Comparison of ENCODE assay signal across 18 mouse cellular contexts in the genomic region with DNA sequence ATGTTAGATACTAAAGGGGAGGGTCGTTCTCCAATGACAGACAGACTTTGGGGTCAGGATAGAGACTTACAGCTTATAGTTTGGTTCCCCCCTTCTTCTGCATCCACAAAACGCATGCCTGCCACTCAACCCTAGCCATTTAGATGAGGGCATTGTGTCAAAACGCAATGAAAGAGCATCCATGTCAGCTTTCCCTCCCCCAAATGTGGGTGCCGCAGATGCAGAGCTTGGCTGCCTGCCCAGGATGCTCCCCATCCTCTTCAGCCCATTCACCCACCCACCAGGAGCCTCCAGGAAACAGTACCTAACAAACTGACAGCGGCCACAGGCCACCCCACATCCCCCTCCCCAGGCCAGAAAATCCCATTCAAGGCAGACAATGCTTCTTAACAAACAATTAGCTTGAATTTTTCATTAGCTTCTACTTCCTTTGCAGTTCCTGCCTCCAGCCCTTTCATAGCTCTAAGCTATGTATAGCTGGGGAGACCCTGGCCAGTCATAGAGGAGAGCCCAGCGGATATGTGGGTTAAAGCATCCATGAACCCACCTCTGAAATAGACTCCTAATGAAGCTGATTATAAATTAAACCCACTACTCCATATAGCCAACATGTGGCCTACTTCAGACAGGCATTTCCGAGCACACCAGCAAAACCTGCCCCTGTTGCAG. TPM values are rescaled to one million over a fixed set of nuclear protein-coding genes. Genes with fewer than 3 reads are reported as not detected.
DNase-seq lines count a peak whose midpoint lies in the region; ATAC-seq lines count a peak whose summit lies in the region.
"Had no signal": no experiment of that assay in that cellular context is flagged by ENCODE, and none has a peak within 500 bp of the region (broad histone marks: within the 10 kb centered on the region; RNA-seq: fewer than 3 reads in every experiment).

No protein-coding gene starts in this region.

- WGBS in hindbrain, embryonic 11.5 days = 53% methylated on average over 7 of the region's 7 CpGs
- WGBS in hindbrain, embryonic 10.5 days = 47% methylated on average over 7 of the region's 7 CpGs
- WGBS in forebrain, embryonic 16.5 days = 10% methylated on average over 7 of the region's 7 CpGs
- 26% methylated on average over 7 of the region's 7 CpGs for WGBS in midbrain, embryonic 13.5 days

- DNase-seq in hindbrain, embryonic 11.5 days (ENCODE audit: low spot score) = no peak
- DNase-seq in hindbrain, embryonic 10.5 days (ENCODE audit: low spot score) = no peak
- DNase-seq in Muller cell, postnatal 12 days (ENCODE audit: inconsistent ontology term) = peak; percentile 48
- DNase-seq in cerebellum, adult 18-20 months = no peak
- DNase-seq in adrenal gland, adult (ENCODE audit: inconsistent age in 2 of 2, low spot score in 1 of 2) = no peak
- DNase-seq: adrenal gland, adult 8-10 months; cerebellum, postnatal 14 days; liver, embryonic 13.5 days; lung, postnatal 10 days had no signal

- no peak overlapping the region for H3K9ac ChIP-seq in hindbrain, embryonic 11.5 days (ENCODE audit: low read depth, low read length)
- H3K9ac ChIP-seq in forebrain, embryonic 16.5 days (replicated peaks; ENCODE audit: low read depth, low read length) = no peak overlapping the region
- no peak overlapping the region for H3K9ac ChIP-seq in midbrain, embryonic 13.5 days (replicated peaks)
- H3K9ac ChIP-seq: kidney, embryonic 15.5 days; liver, embryonic 13.5 days had no signal

- H3K9me3 ChIP-seq in hindbrain, embryonic 11.5 days (ENCODE audit: control insufficient read depth, low read length) = no peaks in the 10 kb centered on the region
- no peaks in the 10 kb centered on the region for H3K9me3 ChIP-seq in hindbrain, embryonic 10.5 days
- H3K9me3 ChIP-seq in forebrain, embryonic 16.5 days (ENCODE audit: control insufficient read depth, low read length) = no peaks in the 10 kb centered on the region
- no peaks in the 10 kb centered on the region for H3K9me3 ChIP-seq in midbrain, embryonic 13.5 days
- H3K9me3 ChIP-seq: embryonic facial prominence, embryonic 10.5 days; kidney, embryonic 15.5 days; limb, embryonic 10.5 days; liver, embryonic 13.5 days had no signal

- H3K27ac ChIP-seq in hindbrain, embryonic 11.5 days (ENCODE audit: low read depth, low read length) = no peak overlapping the region
- no peak overlapping the region for H3K27ac ChIP-seq in hindbrain, embryonic 10.5 days
- peak overlapping the region; percentile 59 for H3K27ac ChIP-seq in forebrain, embryonic 16.5 days (ENCODE audit: low read length)
- H3K27ac ChIP-seq in midbrain, embryonic 13.5 days = peak overlapping the region; percentile 42
- H3K27ac ChIP-seq: embryonic facial prominence, embryonic 10.5 days; kidney, embryonic 15.5 days; limb, embryonic 10.5 days; liver, embryonic 13.5 days; stomach, postnatal 0 days had no signal

- peak; percentile 67 for ATAC-seq in hindbrain, embryonic 11.5 days (ENCODE audit: low FRiP score)
- ATAC-seq in forebrain, embryonic 16.5 days = peak; percentile 78
- peak; percentile 82 for ATAC-seq in midbrain, embryonic 13.5 days
- ATAC-seq in frontal cortex, adult (ENCODE audit: low TSS enrichment) = no peak

- no peaks in the 10 kb centered on the region for H3K36me3 ChIP-seq in hindbrain, embryonic 11.5 days (ENCODE audit: control insufficient read depth, insufficient read depth, low read length)
- no peaks in the 10 kb centered on the region for H3K36me3 ChIP-seq in hindbrain, embryonic 10.5 days
- no peaks in the 10 kb centered on the region for H3K36me3 ChIP-seq in forebrain, embryonic 16.5 days (ENCODE audit: control insufficient read depth, insufficient read depth)
- H3K36me3 ChIP-seq in midbrain, embryonic 13.5 days = no peaks in the 10 kb centered on the region
- H3K36me3 ChIP-seq: embryonic facial prominence, embryonic 10.5 days; kidney, embryonic 15.5 days; limb, embryonic 10.5 days; liver, embryonic 13.5 days had no signal

- no peak overlapping the region for H3K4me2 ChIP-seq in hindbrain, embryonic 11.5 days (replicated peaks; ENCODE audit: low read depth, low read length)
- no peak overlapping the region for H3K4me2 ChIP-seq in forebrain, embryonic 16.5 days (ENCODE audit: low read length)
- H3K4me2 ChIP-seq in midbrain, embryonic 13.5 days (replicated peaks) = no peak overlapping the region
- H3K4me2 ChIP-seq: heart, embryonic 11.5 days; kidney, embryonic 15.5 days; liver, embryonic 13.5 days had no signal

- no peak overlapping the region for H3K4me3 ChIP-seq in hindbrain, embryonic 11.5 days (ENCODE audit: low read depth, low read length)
- no peak overlapping the region for H3K4me3 ChIP-seq in hindbrain, embryonic 10.5 days
- no peak overlapping the region for H3K4me3 ChIP-seq in forebrain, embryonic 16.5 days (replicated peaks; ENCODE audit: low read length)
- H3K4me3 ChIP-seq in midbrain, embryonic 13.5 days (replicated peaks) = no peak overlapping the region
- H3K4me3 ChIP-seq: embryonic facial prominence, embryonic 10.5 days; kidney, embryonic 15.5 days; limb, embryonic 10.5 days; liver, embryonic 13.5 days had no signal

- no peaks in the 10 kb centered on the region for H3K4me1 ChIP-seq in hindbrain, embryonic 11.5 days (replicated peaks; ENCODE audit: control insufficient read depth, insufficient read depth, low read length)
- H3K4me1 ChIP-seq in hindbrain, embryonic 10.5 days (replicated peaks) = peaks cover 9% of the 10 kb centered on the region
- H3K4me1 ChIP-seq in forebrain, embryonic 16.5 days (replicated peaks; ENCODE audit: control insufficient read depth, insufficient read depth, low read length) = peaks cover 16% of the 10 kb centered on the region
- H3K4me1 ChIP-seq in midbrain, embryonic 13.5 days (replicated peaks) = peaks cover 18% of the 10 kb centered on the region
- H3K4me1 ChIP-seq: kidney, embryonic 15.5 days; limb, embryonic 10.5 days; liver, embryonic 13.5 days had no signal

- no peaks in the 10 kb centered on the region for H3K27me3 ChIP-seq in hindbrain, embryonic 11.5 days (ENCODE audit: control insufficient read depth, insufficient read depth, low read length)
- no peaks in the 10 kb centered on the region for H3K27me3 ChIP-seq in hindbrain, embryonic 10.5 days (ENCODE audit: insufficient read depth, poor library complexity, severe bottlenecking)
- no peaks in the 10 kb centered on the region for H3K27me3 ChIP-seq in forebrain, embryonic 16.5 days (replicated peaks; ENCODE audit: control insufficient read depth, insufficient read depth, low read length)
- no peaks in the 10 kb centered on the region for H3K27me3 ChIP-seq in midbrain, embryonic 13.5 days
- H3K27me3 ChIP-seq: kidney, embryonic 15.5 days; liver, embryonic 13.5 days had no signal

RNA-seq across cellular contexts. Expression of gene Kcna10, which starts 31.9 kb away (rescaled TPM):
- polyA plus RNA-seq in hindbrain, embryonic 11.5 days (2014; fragmentation: Nextera tagmentation; extraction: Ambion mirVana) = not detected in 2 replicates
- polyA plus RNA-seq in hindbrain, embryonic 10.5 days (2016; fragmentation: Nextera tagmentation; extraction: Ambion mirVana) = not detected in 2 replicates
- polyA plus RNA-seq in forebrain, embryonic 16.5 days (2015; fragmentation: Nextera tagmentation; extraction: Ambion mirVana) = not detected in 2 replicates
- not detected in 2 replicates for polyA plus RNA-seq in midbrain, embryonic 13.5 days (2015; fragmentation: Nextera tagmentation; extraction: Ambion mirVana)
- polyA plus RNA-seq: embryonic facial prominence, embryonic 10.5 days; heart, embryonic 11.5 days; kidney, embryonic 15.5 days; limb, embryonic 10.5 days; liver, embryonic 13.5 days; spleen, adult 2 months; stomach, postnatal 0 days had no signal

RNA-seq across cellular contexts. Expression of gene Kcna2, which starts 50.1 kb away (rescaled TPM):
- 0.21 and 0.32 TPM in 2 replicates for polyA plus RNA-seq in hindbrain, embryonic 11.5 days (2014; fragmentation: Nextera tagmentation; extraction: Ambion mirVana)
- 0.07 and 0.09 TPM in 2 replicates for polyA plus RNA-seq in hindbrain, embryonic 10.5 days (2016; fragmentation: Nextera tagmentation; extraction: Ambion mirVana)
- 0.72 and 0.94 TPM in 2 replicates for polyA plus RNA-seq in forebrain, embryonic 16.5 days (2015; fragmentation: Nextera tagmentation; extraction: Ambion mirVana)
- 1.1 and 1.2 TPM in 2 replicates for polyA plus RNA-seq in midbrain, embryonic 13.5 days (2015; fragmentation: Nextera tagmentation; extraction: Ambion mirVana)

Comparison
In these comparisons a context has a peak if more than half of its experiments do, and no peak if none do; other contexts are left out.
1. H3K27ac ChIP-seq: peak in forebrain, embryonic 16.5 days (single experiment) and midbrain, embryonic 13.5 days (single experiment); none in hindbrain, embryonic 11.5 days (single experiment) and hindbrain, embryonic 10.5 days (single experiment).